Mouse (Mus musculus) retina, adult 2 months (tissue): ENCODE results near the gene Cacnb2.
"Not testable (repeated sequence)": the region's sequence is repeated elsewhere in the genome, so short reads cannot be mapped to it uniquely, and the experiment has no call there.

Experiments used
- DNase-seq: peaks from one replicate; pipeline ENCODE4 v3.0.0-alpha.2; 2012; ENCODE audit warnings: low read depth, low spot score

Cacnb2 gene

GRCm38 (mm10) chr2:14657205-14657844 lies 54.4 kb downstream of the Cacnb2 start:
- no peak for DNase-seq

- no peak for DNase-seq
These were observed 62.3 kb downstream of the Cacnb2 start for GRCm38 (mm10) chr2:14665213-14665612.

- DNase-seq: no peak
These were observed 69.2 kb downstream of the Cacnb2 start for GRCm38 (mm10) chr2:14672117-14672516.

GRCm38 (mm10) chr2:14676885-14677516 lies 74.1 kb downstream of the Cacnb2 start:
- DNase-seq: peak; percentile 13

GRCm38 (mm10) chr2:14684231-14684630 lies 81.3 kb downstream of the Cacnb2 start:
- no peak for DNase-seq

- DNase-seq: peak; percentile 28
These were observed 100.2 kb downstream of the Cacnb2 start for GRCm38 (mm10) chr2:14702973-14703645.

GRCm38 (mm10) chr2:14703676-14704075 lies 100.8 kb downstream of the Cacnb2 start:
- DNase-seq: no peak

GRCm38 (mm10) chr2:14710247-14710646 lies 107.4 kb downstream of the Cacnb2 start:
- DNase-seq: no peak

- peak; percentile 20 for DNase-seq
These were observed 108.9 kb downstream of the Cacnb2 start for GRCm38 (mm10) chr2:14711751-14712150.

- no peak for DNase-seq
These were observed 110.2 kb downstream of the Cacnb2 start for GRCm38 (mm10) chr2:14713049-14713448.

- DNase-seq: no peak
These were observed 113.8 kb downstream of the Cacnb2 start for GRCm38 (mm10) chr2:14716666-14717065.

- DNase-seq: no peak
These were observed 116.3 kb downstream of the Cacnb2 start for GRCm38 (mm10) chr2:14719119-14719718.

- no peak for DNase-seq
These were observed 122.5 kb downstream of the Cacnb2 start for GRCm38 (mm10) chr2:14725437-14725836.

GRCm38 (mm10) chr2:14726601-14727000 lies 123.7 kb downstream of the Cacnb2 start:
- DNase-seq: not testable (repeated sequence)

GRCm38 (mm10) chr2:14738927-14739326 lies 136.0 kb downstream of the Cacnb2 start:
- DNase-seq: no peak

GRCm38 (mm10) chr2:14739510-14739909 lies 136.6 kb downstream of the Cacnb2 start:
- DNase-seq: no peak

- DNase-seq: no peak
These were observed 137.5 kb downstream of the Cacnb2 start for GRCm38 (mm10) chr2:14740359-14740758.

GRCm38 (mm10) chr2:14744761-14745160 lies 141.9 kb downstream of the Cacnb2 start:
- no peak for DNase-seq

GRCm38 (mm10) chr2:14762846-14763245 lies 160.0 kb downstream of the Cacnb2 start:
- DNase-seq: peak; percentile 86

- DNase-seq: no peak
These were observed 161.0 kb downstream of the Cacnb2 start for GRCm38 (mm10) chr2:14763931-14764330.

GRCm38 (mm10) chr2:14769448-14769847 lies 166.6 kb downstream of the Cacnb2 start:
- no peak for DNase-seq

GRCm38 (mm10) chr2:14770635-14771034 lies 167.7 kb downstream of the Cacnb2 start:
- DNase-seq: no peak
